Mouse (Mus musculus) stomach, postnatal 0 days (tissue): ENCODE results near the gene Pwwp2b. TPM values are rescaled to one million over a fixed set of nuclear protein-coding genes. Genes with fewer than 3 reads are reported as not detected.

Experiments
- ATAC-seq: fragments of 200-750 bp; cut with Nextera tagmentation; 2 replicates; pipeline ENCODE4 v1.8.0; 2017; ENCODE audit not compliant: low FRiP score, low TSS enrichment
- DNase-seq: peaks from one replicate; pipeline ENCODE4 v3.0.0-alpha.2; 2016; ENCODE audit warnings: low spot score
- H3K27ac ChIP-seq: fragments of 300-500 bp; sonication (generic); replicated peaks from 2 replicates; pipeline ENCODE4 v1.5.1; 2014; ENCODE audit warnings: mild to moderate bottlenecking, control low read depth
- H3K27me3 ChIP-seq: fragments of 300-500 bp; sonication (generic); 2 replicates; pipeline ENCODE4 v1.6.1; 2014; ENCODE audit warnings: low read length; ENCODE audit not compliant: control insufficient read depth, insufficient read depth
- H3K36me3 ChIP-seq: fragments of 300-500 bp; sonication (generic); 2 replicates; pipeline ENCODE4 v1.6.1; 2014; ENCODE audit warnings: low read length, mixed read lengths; ENCODE audit not compliant: control insufficient read depth, insufficient read depth
- H3K4me1 ChIP-seq: fragments of 300-500 bp; sonication (generic); replicated peaks from 2 replicates; pipeline ENCODE4 v1.6.1; 2014; ENCODE audit warnings: antibody characterized with exemption; ENCODE audit not compliant: control insufficient read depth, insufficient read depth
- H3K4me2 ChIP-seq: fragments of 300-500 bp; sonication (generic); replicated peaks from 2 replicates; pipeline ENCODE4 v1.6.1; 2014; ENCODE audit warnings: low read depth, mild to moderate bottlenecking, control low read depth, moderate library complexity
- H3K4me3 ChIP-seq: fragments of 300-500 bp; sonication (generic); 2 replicates; pipeline ENCODE4 v1.5.1; 2014; ENCODE audit warnings: low read depth, low read length, control low read depth
- H3K9ac ChIP-seq: fragments of 300-500 bp; sonication (generic); 2 replicates; pipeline ENCODE4 v1.6.1; 2014; ENCODE audit warnings: mild to moderate bottlenecking, low read length, control low read depth, mixed read lengths
- H3K9me3 ChIP-seq: fragments of 300-500 bp; sonication (generic); 2 replicates; pipeline ENCODE4 v1.6.1; 2016; ENCODE audit warnings: low read length; ENCODE audit not compliant: control insufficient read depth
- CTCF ChIP-seq: IDR thresholded peaks from 2 replicates; pipeline ENCODE4 v1.5.1; 2016; ENCODE audit warnings: antibody characterized with exemption, low read depth, mild to moderate bottlenecking, moderate library complexity
- EP300 ChIP-seq: optimal IDR thresholded peaks from 2 replicates; pipeline ENCODE3; 2016; ENCODE audit warnings: antibody characterized with exemption
- WGBS: fragments of 180-500 bp; shearing (Covaris S2); extraction: QIAGEN DNeasy Blood & Tissue Kit; methylation state at CpG from one replicate; pipeline ENCODE4 v1.1.7; 2014; 5-methylcytosine and 5-hydroxymethylcytosine counted together
- polyA plus RNA-seq: library from polyadenylated mRNA; unstranded; fragments of >200 nt; fragmentation: Nextera tagmentation; extraction: Ambion mirVana; gene quantifications from 2 replicates; pipeline ENCODE4 v1.2.1, GENCODE M21; 2015

The Pwwp2b gene
- polyA plus RNA-seq, 1 experiment from 2014 or later, result 16.0 TPM

- Histone ChIP-seq H3K27ac (no peak overlapping the region), H3K9me3 (no peaks in the 10 kb centered on the region), H3K9ac (no peak overlapping the region), H3K4me2 (no peak overlapping the region), H3K4me1 (0 out of 2 replicates have a peak, but pooled peaks cover 2% of the 10 kb centered on the region), H3K36me3 (no peaks in the 10 kb centered on the region), H3K27me3 (no peaks in the 10 kb centered on the region), H3K4me3 (no peak overlapping the region)
- WGBS, result 62% methylated on average over 2 of the region's 2 CpGs
- ATAC-seq (no peak), DNase-seq (no peak)
- TF ChIP-seq CTCF, result no peak
- no peak for TF ChIP-seq EP300
Measured at GRCm38 (mm10) chr7:139307056-139307455, 58.8 kb downstream of the Pwwp2b start.

GRCm38 (mm10) chr7:139308140-139308895 lies 60.0 kb downstream of the Pwwp2b start:
- no peak overlapping the region for H3K9ac ChIP-seq
- peak; percentile 71 for TF ChIP-seq CTCF
- no peak for TF ChIP-seq EP300
- ATAC-seq, result peak; percentile 35; the same call in 1 of the 2 replicates
- no peaks in the 10 kb centered on the region for H3K9me3 ChIP-seq
- WGBS, result 54% methylated on average over 8 of the region's 8 CpGs
- no peak overlapping the region for H3K4me3 ChIP-seq
- no peak overlapping the region for H3K4me2 ChIP-seq
- no peaks in the 10 kb centered on the region for H3K27me3 ChIP-seq
- DNase-seq, result peak; percentile 37
- H3K36me3 ChIP-seq, result no peaks in the 10 kb centered on the region
- H3K4me1 ChIP-seq, result 0 out of 2 replicates have a peak, but pooled peaks cover 2% of the 10 kb centered on the region
- peak overlapping the region; percentile 78 for H3K27ac ChIP-seq

DNA sequence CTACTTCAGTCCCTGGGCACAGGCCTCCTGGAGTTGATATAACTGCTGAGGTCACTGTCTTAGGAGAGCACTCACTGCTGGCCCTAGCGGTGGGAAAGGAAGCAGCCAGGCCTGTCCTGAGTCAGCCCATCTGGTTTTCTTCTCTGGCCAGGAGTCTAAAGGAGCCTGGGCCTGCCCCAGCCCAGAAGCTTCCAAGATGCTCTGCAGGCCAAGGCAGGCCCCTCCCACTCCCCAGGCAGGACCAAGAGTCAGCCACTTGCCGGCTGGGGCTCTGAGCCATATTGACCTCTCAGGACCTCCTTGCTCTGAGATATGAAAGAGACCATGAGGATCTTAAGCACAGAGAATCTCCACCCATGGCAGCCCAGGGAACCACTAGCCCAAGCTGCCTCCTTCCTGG lies 60.8 kb downstream of the Pwwp2b start:
- H3K27ac ChIP-seq, result peak overlapping the region; percentile 78
- ATAC-seq (peak; percentile 86), DNase-seq (peak; percentile 39)

DNA sequence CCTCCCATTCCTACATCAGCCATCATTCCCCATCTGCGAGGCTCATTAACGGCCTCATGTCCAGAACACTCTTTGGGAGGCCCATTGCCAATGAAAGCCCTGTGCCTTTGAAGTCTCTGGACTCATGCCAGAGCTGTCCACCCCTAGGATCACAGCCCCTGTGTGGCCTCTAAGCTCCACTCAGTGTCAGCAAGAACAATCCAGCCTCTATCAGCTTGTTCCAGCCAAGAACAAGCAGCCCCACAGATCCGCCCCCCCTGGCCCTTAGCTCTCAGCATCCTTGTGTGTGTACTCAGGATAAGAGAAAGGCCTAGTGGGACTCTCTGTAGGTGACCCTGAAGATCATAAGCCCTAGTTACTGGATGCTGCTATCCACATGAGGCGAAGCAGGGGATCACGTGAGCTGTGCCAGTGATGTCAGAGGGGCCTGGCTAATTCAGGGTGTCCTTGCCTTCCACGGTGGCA lies 62.2 kb downstream of the Pwwp2b start:
- H3K36me3 ChIP-seq, result no peaks in the 10 kb centered on the region
- no peak overlapping the region for H3K27ac ChIP-seq
- TF ChIP-seq CTCF (no peak), EP300 (no peak)
- ATAC-seq, result 0 out of 2 replicates have a peak, but pooled peaks have one; percentile 11
- H3K27me3 ChIP-seq, result no peaks in the 10 kb centered on the region
- no peak for DNase-seq
- no peak overlapping the region for H3K4me2 ChIP-seq
- no peaks in the 10 kb centered on the region for H3K9me3 ChIP-seq
- 0 out of 2 replicates have a peak, but pooled peaks cover 2% of the 10 kb centered on the region for H3K4me1 ChIP-seq
- WGBS, result 49% methylated on average over 6 of the region's 6 CpGs
- H3K9ac ChIP-seq, result no peak overlapping the region
- no peak overlapping the region for H3K4me3 ChIP-seq

More for the DNA sequence above, 60.8 kb downstream of the Pwwp2b start:
- H3K4me3 ChIP-seq, result no peak overlapping the region
- H3K4me2 ChIP-seq, result no peak overlapping the region
- no peaks in the 10 kb centered on the region for H3K9me3 ChIP-seq
- TF ChIP-seq CTCF (peak; percentile 65), EP300 (no peak)
- H3K4me1 ChIP-seq, result 0 out of 2 replicates have a peak, but pooled peaks cover 2% of the 10 kb centered on the region
- H3K36me3 ChIP-seq, result no peaks in the 10 kb centered on the region
- no peak overlapping the region for H3K9ac ChIP-seq
- whole genome bisulfite sequencing, result 31% methylated on average over 2 of the region's 2 CpGs
- H3K27me3 ChIP-seq, result no peaks in the 10 kb centered on the region

- Histone ChIP-seq H3K27ac (no peak overlapping the region), H3K4me3 (no peak overlapping the region), H3K4me2 (no peak overlapping the region), H3K36me3 (no peaks in the 10 kb centered on the region), H3K9me3 (no peaks in the 10 kb centered on the region), H3K4me1 (0 out of 2 replicates have a peak, but pooled peaks cover 2% of the 10 kb centered on the region), H3K9ac (no peak overlapping the region), H3K27me3 (no peaks in the 10 kb centered on the region)
- ATAC-seq, result no peak
- TF ChIP-seq EP300 (no peak), CTCF (no peak)
- DNase-seq, result no peak
- WGBS, result 71% methylated on average over 5 of the region's 5 CpGs
Measured at GRCm38 (mm10) chr7:139312686-139313085, 64.4 kb downstream of the Pwwp2b start.

DNA sequence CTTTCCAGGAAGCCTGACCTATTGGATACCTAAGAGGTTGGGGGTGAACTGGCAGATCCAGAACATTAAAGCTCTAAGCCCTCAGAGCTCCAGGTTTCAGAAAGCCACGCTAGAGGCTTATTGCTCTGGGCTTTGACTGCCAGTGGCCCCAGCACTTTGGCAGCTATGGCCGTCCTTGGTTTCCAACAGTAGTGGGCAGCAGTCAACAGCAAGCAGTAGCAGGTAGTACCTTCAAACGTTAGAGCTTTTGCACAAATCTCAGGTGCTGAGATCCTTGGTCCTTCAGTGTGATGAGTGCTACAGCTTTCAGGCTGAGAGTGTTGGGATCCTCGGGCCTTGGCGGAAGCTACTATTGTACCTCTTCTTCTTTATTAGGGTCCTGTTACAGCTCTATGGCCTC lies 65.1 kb downstream of the Pwwp2b start:
- no peak overlapping the region for H3K27ac ChIP-seq
- no peak for ATAC-seq
- H3K4me1 ChIP-seq, result no peaks in the 10 kb centered on the region
- H3K9ac ChIP-seq, result no peak overlapping the region
- DNase-seq, result no peak
- no peaks in the 10 kb centered on the region for H3K36me3 ChIP-seq
- 73% methylated on average over 5 of the region's 5 CpGs for WGBS
- H3K9me3 ChIP-seq, result no peaks in the 10 kb centered on the region
- H3K27me3 ChIP-seq, result no peaks in the 10 kb centered on the region
- H3K4me3 ChIP-seq, result no peak overlapping the region
- H3K4me2 ChIP-seq, result no peak overlapping the region
- no peak for TF ChIP-seq EP300
- peak; percentile 57 for TF ChIP-seq CTCF
